Comparison of ENCODE assay signal across 11 mouse cellular contexts in genomic region chr8:117085521-117085920, GRCm38 (mm10). TPM values are rescaled to one million over a fixed set of nuclear protein-coding genes. Genes with fewer than 3 reads are reported as not detected.
DNase-seq lines count a peak whose midpoint lies in the region; ATAC-seq lines count a peak whose summit lies in the region.
"Had no signal": no experiment of that assay in that cellular context is flagged by ENCODE, and none has a peak within 500 bp of the region (broad histone marks: within the 10 kb centered on the region; RNA-seq: fewer than 3 reads in every experiment).

No protein-coding gene starts in this region.

- peak; percentile 18 for DNase-seq in kidney, adult 9 months
- peak; percentile 40 for DNase-seq in c-Kit-negative CD71-positive TER-119-positive erythroid progenitor cells, embryonic 14.5 days (ENCODE audit: low read depth, low spot score)
- no peak for DNase-seq in thymus, postnatal 36 days
- DNase-seq in left cerebral cortex, adult 8-10 months (ENCODE audit: low spot score in 2 of 2): no peak
- DNase-seq: layer of hippocampus, postnatal 36 days; thymus, adult 18-20 months had no signal

- H3K27ac ChIP-seq in kidney, embryonic 14.5 days (ENCODE audit: low read depth, low read length): no peak overlapping the region

- H3K9me3 ChIP-seq in kidney, embryonic 14.5 days (ENCODE audit: control insufficient read depth, low read length): no peaks in the 10 kb centered on the region

- H3K4me2 ChIP-seq in kidney, embryonic 14.5 days (replicated peaks; ENCODE audit: low read depth, low read length): no peak overlapping the region

- no peaks in the 10 kb centered on the region; the same call in 1 of the 2 replicates for H3K27me3 ChIP-seq in kidney, embryonic 14.5 days (ENCODE audit: control insufficient read depth, insufficient read depth, low read length)

- 55% methylated on average over 8 of the region's 8 CpGs for WGBS in kidney, embryonic 14.5 days

- H3K36me3 ChIP-seq in kidney, embryonic 14.5 days (ENCODE audit: control insufficient read depth, insufficient read depth, low read length): no peaks in the 10 kb centered on the region

- no peak overlapping the region for H3K9ac ChIP-seq in kidney, embryonic 14.5 days (ENCODE audit: low read depth, low read length)

- H3K4me1 ChIP-seq in kidney, embryonic 14.5 days (ENCODE audit: control insufficient read depth, insufficient read depth, low read length): no peaks in the 10 kb centered on the region

- ATAC-seq in kidney, embryonic 14.5 days (ENCODE audit: low FRiP score, low TSS enrichment): no peak
- peak; percentile 24 to 32; a peak in 1 of 4 replicates for ATAC-seq in hematopoietic stem cell, adult 5-6 weeks (replicated peaks in 1 of 2; ENCODE audit: insufficient read depth in 1 of 2, low FRiP score in 2 of 2, low TSS enrichment in 1 of 2, low read depth in 1 of 2, poor library complexity in 2 of 2, severe bottlenecking in 2 of 2)
- ATAC-seq in megakaryocyte progenitor cell, adult 5-6 weeks (replicated peaks; ENCODE audit: poor library complexity): peak; percentile 70
- ATAC-seq: Patski had no signal

- H3K4me3 ChIP-seq in kidney, embryonic 14.5 days (ENCODE audit: low read length): no peak overlapping the region

RNA-seq across cellular contexts. Expression of gene Pkd1l2, which starts 3.3 kb away (rescaled TPM):
- polyA plus RNA-seq in kidney, embryonic 14.5 days (2014; fragmentation: Nextera tagmentation; extraction: Ambion mirVana): not detected in 2 replicates
- total RNA-seq in hematopoietic stem cell, adult 5-6 weeks (2017): not detected in 2 replicates
- 0.07 and 0.39 TPM in 2 replicates for total RNA-seq in megakaryocyte progenitor cell, adult 5-6 weeks (2015)
- 0.17 TPM in 2 replicates for total RNA-seq in megakaryocyte progenitor cell, adult 5-6 weeks (2017)
- under 1 TPM; 0.07 to 0.23 (median 0.09) TPM for total RNA-seq in left cerebral cortex, adult 8-10 months (2022)
- total RNA-seq: heart, postnatal 14 days had no signal
- polyA plus RNA-seq: Patski had no signal

RNA-seq across cellular contexts. Expression of gene Bco1, which starts 10.1 kb away (rescaled TPM):
- polyA plus RNA-seq in kidney, embryonic 14.5 days (2014; fragmentation: Nextera tagmentation; extraction: Ambion mirVana): 0.19 and 0.38 TPM in 2 replicates
- 0.13 and 0.40 TPM in 2 replicates for total RNA-seq in hematopoietic stem cell, adult 5-6 weeks (2017)
- total RNA-seq in megakaryocyte progenitor cell, adult 5-6 weeks (2015): 0.61 and 0.62 TPM in 2 replicates
- 0.54 and 0.95 TPM in 2 replicates for total RNA-seq in megakaryocyte progenitor cell, adult 5-6 weeks (2017)
- not detected for total RNA-seq in left cerebral cortex, adult 8-10 months (2022)
- total RNA-seq: heart, postnatal 14 days had no signal
- polyA plus RNA-seq: Patski had no signal

Comparison
In these comparisons a context has a peak if more than half of its experiments do, and no peak if none do; other contexts are left out.
1. DNase-seq: peak in kidney, adult 9 months (single experiment) and c-Kit-negative CD71-positive TER-119-positive erythroid progenitor cells, embryonic 14.5 days (single experiment); none in thymus, postnatal 36 days (0 of 2) and left cerebral cortex, adult 8-10 months (0 of 2).